Mouse (Mus musculus) lung, postnatal 10 days (tissue): ENCODE measurements around the gene Rhob.

Experiments
- DNase-seq: peaks from one replicate; pipeline ENCODE4 v3.0.0; 2021

Gene Rhob

DNA sequence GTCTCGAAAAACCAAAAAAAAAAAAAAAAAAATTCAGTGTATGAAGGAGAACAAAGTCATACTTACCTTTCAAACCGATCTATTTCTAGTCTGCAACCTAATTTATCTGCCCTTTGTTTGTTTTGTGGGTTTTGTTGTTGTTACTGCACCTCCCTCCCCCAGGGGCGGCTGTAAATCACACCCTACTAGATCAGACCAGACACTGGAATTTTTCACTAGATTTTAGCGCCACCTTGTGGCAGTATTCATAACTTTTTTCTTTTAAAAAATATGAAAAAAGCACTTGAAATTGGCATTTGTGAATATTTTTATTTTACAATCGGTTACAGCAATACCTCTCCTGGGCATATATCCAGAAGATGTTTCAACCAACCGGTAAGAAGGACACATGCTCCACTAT lies 2.7 kb upstream of the Rhob start:
- peak; percentile 81 for DNase-seq

DNA sequence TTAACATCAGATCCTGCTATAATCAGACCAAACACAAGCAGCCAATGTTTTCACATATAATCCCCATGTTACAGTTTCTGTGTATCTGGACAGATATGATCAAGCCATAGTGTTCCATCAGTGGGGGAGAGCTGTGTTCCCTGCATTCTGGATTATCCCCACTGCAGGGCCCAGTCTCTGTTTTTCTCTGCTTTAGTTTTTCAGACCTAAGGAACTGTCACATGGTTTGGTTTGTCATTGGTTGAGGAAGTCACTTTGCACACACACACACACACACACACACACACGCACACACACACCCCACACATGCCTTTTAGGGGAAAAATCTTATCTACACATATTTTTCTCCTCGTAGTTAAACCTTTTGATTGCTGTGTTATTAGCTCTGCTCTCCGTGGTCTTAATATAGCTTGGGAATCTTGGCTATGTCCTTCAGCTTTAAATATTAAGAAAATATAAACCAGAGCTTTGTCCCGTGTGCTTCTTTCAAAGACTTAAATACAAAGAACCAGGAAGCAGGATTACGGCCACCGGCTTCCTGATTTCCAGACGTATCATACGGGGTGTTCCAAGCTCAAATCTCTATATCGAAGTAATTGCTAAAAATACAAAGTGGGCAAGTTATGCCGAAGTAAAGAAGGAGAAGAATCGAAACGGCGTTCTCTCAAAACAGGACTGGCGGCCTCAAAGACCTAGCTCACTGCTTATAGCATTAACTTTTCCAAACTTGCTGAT lies 1.9 kb upstream of the Rhob start:
- DNase-seq, result no peak

- DNase-seq, result peak; percentile 12
These were observed 1.1 kb upstream of the Rhob start for GRCm38 (mm10) chr12:8500597-8501570.

DNA sequence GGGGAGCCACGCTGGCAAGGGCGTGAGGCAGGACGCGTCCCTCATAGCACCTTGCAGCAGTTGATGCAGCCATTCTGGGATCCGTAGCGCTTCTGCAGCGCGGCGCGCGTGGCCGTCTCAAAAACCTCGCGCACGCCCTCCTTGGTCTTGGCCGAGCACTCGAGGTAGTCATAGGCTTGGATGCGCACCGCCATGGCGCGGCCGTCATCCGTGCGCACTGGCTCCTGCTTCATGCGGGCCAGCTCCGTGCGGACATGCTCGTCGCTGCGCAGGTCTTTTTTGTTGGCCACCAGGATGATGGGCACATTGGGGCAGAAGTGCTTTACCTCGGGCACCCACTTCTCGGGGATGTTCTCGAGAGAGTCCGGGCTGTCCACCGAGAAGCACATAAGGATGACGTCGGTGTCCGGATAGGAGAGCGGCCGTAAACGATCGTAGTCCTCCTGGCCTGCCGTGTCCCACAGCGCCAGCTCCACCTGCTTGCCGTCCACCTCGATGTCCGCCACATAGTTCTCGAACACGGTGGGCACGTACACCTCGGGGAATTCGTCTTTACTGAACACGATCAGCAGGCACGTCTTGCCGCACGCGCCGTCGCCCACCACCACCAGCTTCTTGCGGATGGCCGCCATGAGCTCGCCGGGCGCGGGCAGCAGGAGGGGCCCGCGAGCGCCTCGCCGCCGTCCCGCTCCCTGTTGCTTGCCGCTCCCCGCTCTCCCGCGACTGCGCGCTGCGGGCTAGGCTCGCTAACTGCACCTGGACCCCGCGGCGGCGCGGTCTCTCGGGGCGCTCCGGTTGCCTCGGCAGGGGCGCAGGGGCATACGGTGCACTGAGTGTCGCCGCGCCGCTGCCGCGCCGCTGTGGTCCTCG lies 573 bp downstream of the Rhob start:
- DNase-seq, result peak; percentile 70

DNA sequence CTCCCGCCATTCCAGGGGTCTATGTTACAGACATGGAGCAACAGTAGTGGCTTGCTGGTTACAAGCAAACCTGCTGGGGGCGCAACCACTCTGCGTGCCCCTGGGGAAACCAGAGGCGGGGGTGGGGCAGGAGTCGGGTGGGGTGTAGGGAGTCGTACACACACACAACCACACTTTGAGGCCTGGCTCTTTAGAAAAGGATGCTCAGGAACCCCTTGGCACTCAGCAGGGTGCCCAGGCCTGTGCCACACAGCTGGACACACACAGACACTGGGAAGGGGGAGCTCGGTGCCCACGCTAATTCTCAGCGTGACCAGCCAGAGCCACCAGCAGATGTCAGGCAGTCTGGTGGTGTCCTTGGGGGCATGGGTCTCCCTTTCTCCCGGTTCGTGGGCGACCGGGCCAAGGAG lies 1.2 kb downstream of the Rhob start:
- DNase-seq, result peak; percentile 74

GRCm38 (mm10) chr12:8498148-8498571 lies 1.6 kb downstream of the Rhob start:
- no peak for DNase-seq

DNA sequence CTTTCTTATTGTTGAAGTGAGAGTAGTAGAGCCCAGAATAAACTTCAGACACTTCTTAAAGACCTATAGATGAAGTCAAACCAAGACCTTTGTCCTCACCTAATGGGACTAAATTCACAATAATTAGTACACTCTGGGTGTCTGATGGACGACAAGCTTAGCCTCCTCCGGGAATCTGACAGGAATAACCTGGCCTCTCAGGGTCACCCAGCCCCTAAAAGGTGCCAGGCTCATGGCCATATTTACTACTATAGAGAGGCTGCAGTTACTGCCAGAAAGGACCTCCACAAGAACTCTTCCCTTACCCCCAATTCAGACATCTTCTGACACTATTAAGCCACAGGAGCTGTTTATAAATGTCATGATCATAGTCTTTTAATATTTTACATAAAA lies 2.5 kb downstream of the Rhob start:
- no peak for DNase-seq

DNA sequence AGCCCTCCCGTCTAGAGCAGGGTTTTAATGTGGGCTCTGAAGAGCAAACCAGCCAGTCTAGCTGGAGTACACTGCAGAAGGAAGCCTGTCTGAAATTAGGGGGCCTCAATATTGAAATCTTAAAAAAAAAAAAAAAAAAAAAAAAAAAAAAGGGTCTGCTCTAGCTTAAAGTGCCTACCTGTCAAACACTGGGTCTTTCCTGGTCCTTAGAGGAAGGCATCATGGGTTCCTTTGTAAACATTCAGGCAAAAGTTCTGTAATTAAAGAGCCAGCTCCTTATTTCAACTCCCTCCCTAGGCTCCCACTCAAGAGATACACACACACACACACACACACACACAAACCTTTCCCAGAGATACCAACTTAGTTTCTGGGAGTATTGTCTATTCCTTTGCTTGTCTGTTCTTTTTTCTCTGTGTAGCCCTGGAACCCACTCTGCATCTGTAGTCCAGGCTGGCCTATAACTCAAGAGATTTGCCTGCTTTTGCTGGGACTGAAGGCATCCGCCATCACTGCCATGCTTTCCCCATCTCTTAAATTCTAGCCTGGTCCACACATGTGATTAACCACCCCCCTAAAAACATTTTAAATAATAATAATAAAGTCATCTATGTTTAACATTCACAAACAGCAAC lies 3.0 kb downstream of the Rhob start:
- DNase-seq, result no peak

GRCm38 (mm10) chr12:8495881-8496678 lies 3.7 kb downstream of the Rhob start:
- DNase-seq, result peak; percentile 77

DNA sequence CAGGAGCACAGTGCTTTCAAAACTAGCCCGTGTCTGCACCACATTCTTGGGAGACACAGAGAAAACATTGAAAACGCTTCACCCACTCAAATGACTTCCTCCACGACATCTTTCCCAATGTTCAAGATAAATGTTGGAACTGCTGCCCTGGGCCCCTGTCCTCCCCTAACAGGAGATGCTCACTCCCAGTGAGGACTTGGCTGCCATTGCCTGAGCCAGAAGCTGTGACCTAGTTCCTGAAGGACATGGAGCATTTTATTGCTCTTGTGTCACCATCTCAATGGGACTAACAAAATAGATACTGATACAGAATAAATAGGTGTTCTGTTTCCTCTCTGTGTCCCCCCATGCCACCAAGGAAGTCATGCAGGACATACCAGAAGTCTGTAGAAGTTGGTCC lies 5.1 kb downstream of the Rhob start:
- no peak for DNase-seq

DNA sequence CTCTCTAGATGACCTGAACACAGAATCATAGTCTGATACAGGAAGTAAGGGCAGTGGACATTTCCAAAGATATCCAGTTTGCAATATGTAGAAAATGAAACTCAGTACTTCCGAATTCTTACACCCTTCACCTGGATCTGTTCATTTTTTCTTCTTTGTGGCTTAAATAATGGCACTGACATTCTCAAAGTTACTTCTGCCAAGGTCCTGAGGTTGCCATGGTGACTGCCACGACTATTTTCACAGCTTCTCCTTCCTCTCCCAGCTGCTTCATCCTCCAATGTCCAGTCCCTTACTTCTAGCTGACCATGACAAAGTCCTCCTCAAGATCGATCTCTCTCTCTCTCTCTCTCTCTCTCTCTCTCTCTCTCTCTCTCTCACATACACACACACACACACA lies 6.4 kb downstream of the Rhob start:
- no peak for DNase-seq

DNA sequence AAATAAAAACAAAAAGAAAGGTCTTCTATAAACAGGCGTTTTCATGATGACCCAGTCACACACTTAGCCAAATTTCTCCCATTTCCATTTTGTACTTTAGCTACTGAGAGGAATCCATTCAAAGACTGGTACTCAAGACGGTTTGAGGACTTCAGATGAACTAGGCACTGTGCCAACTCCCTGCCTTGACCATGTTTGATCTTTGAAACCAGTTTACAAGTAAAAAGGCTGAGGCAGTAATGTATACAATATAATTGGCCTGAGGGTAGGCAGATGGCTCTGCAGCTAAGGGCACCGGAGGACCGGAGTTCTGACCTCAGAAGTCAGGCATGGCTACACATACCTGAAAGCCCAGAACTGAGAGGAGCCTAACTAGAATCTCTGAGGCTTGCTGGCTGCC lies 10.7 kb downstream of the Rhob start:
- no peak for DNase-seq

- DNase-seq, result no peak
These were observed 11.2 kb downstream of the Rhob start for GRCm38 (mm10) chr12:8488652-8488980.

DNA sequence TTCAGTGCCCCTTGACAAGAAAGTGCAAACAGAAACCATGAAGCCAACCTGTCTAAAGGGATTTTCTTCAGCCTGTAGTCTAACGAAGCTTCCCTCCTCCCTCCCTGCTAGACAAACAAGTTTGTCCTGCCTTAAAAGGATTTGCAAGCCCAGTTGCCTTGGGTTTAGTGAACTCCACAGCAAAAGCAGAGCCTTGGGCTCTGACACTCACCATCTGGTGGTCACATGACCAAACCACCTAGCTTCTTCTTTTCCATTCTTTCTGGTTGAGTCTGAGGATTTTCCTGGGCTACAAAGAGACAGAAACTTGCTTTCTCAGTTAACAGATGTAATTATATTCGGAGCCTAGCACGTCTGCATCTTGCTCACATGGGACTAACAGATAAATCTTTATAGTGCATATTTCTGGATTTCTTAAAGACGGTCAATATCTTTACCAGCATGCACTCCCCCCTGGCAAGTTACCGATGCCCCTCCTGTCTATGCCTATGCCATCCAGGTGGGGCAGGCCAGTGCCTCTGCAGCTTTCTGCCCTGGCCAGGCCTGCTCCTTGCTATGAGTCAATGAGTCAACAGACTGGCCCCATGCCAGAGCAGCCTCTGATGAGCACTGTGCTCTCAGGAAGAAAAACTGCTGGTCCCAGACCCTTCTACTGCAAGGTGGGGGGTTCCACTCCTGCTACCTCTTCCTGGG lies 11.7 kb downstream of the Rhob start:
- DNase-seq, result peak; percentile 74

GRCm38 (mm10) chr12:8487281-8487680 lies 12.5 kb downstream of the Rhob start:
- no peak for DNase-seq

GRCm38 (mm10) chr12:8485247-8485646 lies 14.6 kb downstream of the Rhob start:
- no peak for DNase-seq

DNA sequence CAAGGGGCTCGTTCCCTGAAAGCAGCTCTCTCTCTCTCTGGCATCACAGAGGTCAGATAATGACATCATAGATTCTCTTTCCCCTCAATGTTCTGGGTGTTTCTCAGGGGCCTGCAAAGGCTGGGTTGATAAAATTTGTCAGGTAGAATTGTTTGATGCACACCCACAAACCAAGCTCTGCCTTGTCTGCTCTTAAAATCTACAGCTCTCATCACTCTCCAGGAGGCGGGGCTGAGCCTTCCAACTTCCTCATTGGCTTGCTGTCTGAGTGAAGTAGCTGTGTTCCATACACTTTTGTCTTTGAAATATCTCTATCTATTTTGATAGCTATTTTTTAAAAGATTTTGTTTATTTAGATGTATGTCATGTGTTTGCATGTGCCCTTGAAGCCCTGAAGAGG lies 17.6 kb downstream of the Rhob start:
- DNase-seq, result no peak

- DNase-seq, result no peak
These were observed 24.9 kb downstream of the Rhob start for GRCm38 (mm10) chr12:8474836-8475387.

GRCm38 (mm10) chr12:8472591-8473358 lies 27.0 kb downstream of the Rhob start:
- DNase-seq, result peak; percentile 85

GRCm38 (mm10) chr12:8472051-8472450 lies 27.8 kb downstream of the Rhob start:
- no peak for DNase-seq
